Mouse (Mus musculus) forebrain, embryonic 11.5 days (tissue): ENCODE results near the gene Zfp78. TPM values are rescaled to one million over a fixed set of nuclear protein-coding genes. Genes with fewer than 3 reads are reported as not detected.

Source experiments
- ATAC-seq: fragments of 200-750 bp; cut with Nextera tagmentation; replicated peaks from 2 replicates; pipeline ENCODE4 v1.8.0; 2017; ENCODE audit warnings: moderate TSS enrichment; ENCODE audit not compliant: low FRiP score
- DNase-seq: peaks from one replicate; pipeline ENCODE4 v3.0.0-alpha.2; 2017; ENCODE audit warnings: low spot score
- H3K27ac ChIP-seq: fragments of 300-500 bp; sonication (generic); 2 replicates; pipeline ENCODE4 v1.5.1; 2014; ENCODE audit warnings: low read depth, low read length
- H3K27me3 ChIP-seq: fragments of 300-500 bp; sonication (generic); 2 replicates; pipeline ENCODE4 v1.6.1; 2014; ENCODE audit warnings: mild to moderate bottlenecking, low read length, mixed read lengths; ENCODE audit not compliant: control insufficient read depth, insufficient read depth
- H3K36me3 ChIP-seq: fragments of 300-500 bp; sonication (generic); 2 replicates; pipeline ENCODE4 v1.6.1; 2014; ENCODE audit warnings: mild to moderate bottlenecking, low read length, moderate library complexity, mixed read lengths; ENCODE audit not compliant: control insufficient read depth, insufficient read depth
- H3K4me1 ChIP-seq: fragments of 300-500 bp; sonication (generic); replicated peaks from 2 replicates; pipeline ENCODE4 v1.6.1; 2014; ENCODE audit warnings: low read length, mixed read lengths; ENCODE audit not compliant: control insufficient read depth, insufficient read depth
- H3K4me2 ChIP-seq: fragments of 300-500 bp; sonication (generic); 2 replicates; pipeline ENCODE4 v1.6.1; 2014; ENCODE audit warnings: low read depth, mild to moderate bottlenecking, low read length, moderate library complexity, mixed read lengths; ENCODE audit not compliant: severe bottlenecking
- H3K4me3 ChIP-seq: fragments of 300-500 bp; sonication (generic); 2 replicates; pipeline ENCODE4 v1.5.1; 2014; ENCODE audit warnings: low read depth, low read length
- H3K9ac ChIP-seq: fragments of 300-500 bp; sonication (generic); 2 replicates; pipeline ENCODE4 v1.6.1; 2014; ENCODE audit warnings: low read length
- H3K9me3 ChIP-seq: fragments of 300-500 bp; sonication (generic); 2 replicates; pipeline ENCODE4 v1.6.1; 2016; ENCODE audit warnings: low read length, mixed read lengths; ENCODE audit not compliant: control insufficient read depth
- WGBS: fragments of 180-500 bp; shearing (Covaris S2); extraction: QIAGEN DNeasy Blood & Tissue Kit; methylation state at CpG from one replicate; pipeline ENCODE4 v1.1.7; 2014; 5-methylcytosine and 5-hydroxymethylcytosine counted together
- polyA plus RNA-seq: library from polyadenylated mRNA; unstranded; fragments of >200 nt; fragmentation: Nextera tagmentation; extraction: Ambion mirVana; gene quantifications from 2 replicates; pipeline ENCODE4 v1.2.1, GENCODE M21; 2014

Zfp78 gene
- polyA plus RNA-seq, 1 experiment from 2014 or later: 1.9 TPM

- H3K4me2 ChIP-seq: no peak within 1 kb of the TSS
- no peak within 1 kb of the TSS for H3K4me3 ChIP-seq
- DNase-seq: peak; percentile 93
- ATAC-seq: peak; percentile 89
- 1% methylated on average over 17 of the region's 17 CpGs for WGBS
- H3K27ac ChIP-seq: no peak within 1 kb of the TSS
- H3K4me1 ChIP-seq: no peaks in the 10 kb centered on the region
- H3K9ac ChIP-seq: no peak within 1 kb of the TSS
- no peaks in the 10 kb centered on the region for H3K36me3 ChIP-seq
- H3K9me3 ChIP-seq: no peaks in the 10 kb centered on the region
- H3K27me3 ChIP-seq: no peaks in the 10 kb centered on the region
These were observed 47.0 kb downstream of the Zfp78 start, which contains the start of gene Gm20715 for GRCm38 (mm10) chr7:6410043-6410442. TSS of gene Gm20715 (plus strand) at chr7:6410277.

- Histone ChIP-seq H3K4me1 (no peaks in the 10 kb centered on the region), H3K4me2 (peak overlapping the region; percentile 37), H3K9me3 (no peaks in the 10 kb centered on the region), H3K27me3 (no peaks in the 10 kb centered on the region), H3K36me3 (no peaks in the 10 kb centered on the region), H3K27ac (no peak overlapping the region), H3K4me3 (no peak overlapping the region), H3K9ac (no peak overlapping the region)
- no peak for DNase-seq
- ATAC-seq: peak; percentile 55; the same call in 1 of the 2 replicates
- WGBS: 11% methylated on average over 19 of the region's 22 CpGs
These were observed 51.8 kb downstream of the Zfp78 start for GRCm38 (mm10) chr7:6414626-6415441.

- 12% methylated on average over 8 of the region's 8 CpGs for WGBS
- H3K4me3 ChIP-seq: no peak overlapping the region
- H3K4me1 ChIP-seq: no peaks in the 10 kb centered on the region
- no peaks in the 10 kb centered on the region for H3K36me3 ChIP-seq
- no peak overlapping the region for H3K27ac ChIP-seq
- H3K4me2 ChIP-seq: peak overlapping the region; percentile 37; the same call in 1 of the 2 replicates
- peak; percentile 15; the same call in 1 of the 2 replicates for ATAC-seq
- no peak overlapping the region for H3K9ac ChIP-seq
- H3K27me3 ChIP-seq: no peaks in the 10 kb centered on the region
- no peaks in the 10 kb centered on the region for H3K9me3 ChIP-seq
- DNase-seq: no peak
These were observed 52.3 kb downstream of the Zfp78 start for GRCm38 (mm10) chr7:6415442-6415787.

GRCm38 (mm10) chr7:6419894-6420293, 56.8 kb downstream of the Zfp78 start:
- H3K27me3 ChIP-seq: no peaks in the 10 kb centered on the region
- H3K9ac ChIP-seq: no peak overlapping the region
- ATAC-seq (no peak), DNase-seq (no peak)
- no peak overlapping the region for H3K4me3 ChIP-seq
- H3K9me3 ChIP-seq: no peaks in the 10 kb centered on the region
- no peaks in the 10 kb centered on the region for H3K4me1 ChIP-seq
- WGBS: 68% methylated on average over 6 of the region's 6 CpGs
- no peak overlapping the region for H3K27ac ChIP-seq
- H3K36me3 ChIP-seq: no peaks in the 10 kb centered on the region
- no peak overlapping the region for H3K4me2 ChIP-seq

GRCm38 (mm10) chr7:6429381-6429780, 66.3 kb downstream of the Zfp78 start:
- Histone ChIP-seq H3K27ac (no peak overlapping the region), H3K9ac (no peak overlapping the region), H3K4me3 (no peak overlapping the region), H3K4me1 (no peaks in the 10 kb centered on the region), H3K4me2 (no peak overlapping the region), H3K36me3 (no peaks in the 10 kb centered on the region), H3K27me3 (no peaks in the 10 kb centered on the region), H3K9me3 (no peaks in the 10 kb centered on the region; the same call in 1 of the 2 replicates)
- no peak for ATAC-seq
- WGBS: 83% methylated on average over 3 of the region's 3 CpGs
- DNase-seq: no peak

GRCm38 (mm10) chr7:6430342-6430741, 67.3 kb downstream of the Zfp78 start:
- Histone ChIP-seq H3K4me2 (no peak overlapping the region), H3K4me3 (no peak overlapping the region), H3K27ac (no peak overlapping the region), H3K9ac (no peak overlapping the region), H3K4me1 (no peaks in the 10 kb centered on the region; the same call in 1 of the 2 replicates), H3K27me3 (no peaks in the 10 kb centered on the region), H3K36me3 (no peaks in the 10 kb centered on the region), H3K9me3 (no peaks in the 10 kb centered on the region; the same call in 1 of the 2 replicates)
- DNase-seq: peak; percentile 68
- WGBS: 52% methylated on average over 2 of the region's 2 CpGs
- ATAC-seq: no peak

Other genes starting within 250 kb of the Zfp78 start
- gene Zfp787, start 207.3 kb upstream of the Zfp78 start, polyA plus RNA-seq: 11.2 and 12.3 TPM in 2 replicates
- 73.9 and 82.4 TPM in 2 replicates for gene Zfp444, start 191.1 kb upstream of the Zfp78 start, polyA plus RNA-seq
- gene Galp, start 166.2 kb upstream of the Zfp78 start, polyA plus RNA-seq: not detected in 2 replicates
- gene Zscan5b, start 141.0 kb upstream of the Zfp78 start, polyA plus RNA-seq: not detected in 2 replicates
- gene Epp13, start 110.6 kb upstream of the Zfp78 start, polyA plus RNA-seq: not detected in 2 replicates
- 10.7 and 10.9 TPM in 2 replicates for gene Zfp667, start 76.7 kb upstream of the Zfp78 start, polyA plus RNA-seq
- 5.9 and 6.6 TPM in 2 replicates for gene Zfp583, start 32.0 kb upstream of the Zfp78 start, polyA plus RNA-seq
- gene Gm3854, start 19.5 kb upstream of the Zfp78 start, polyA plus RNA-seq: 3.9 and 4.1 TPM in 2 replicates
- gene Zfp28, start 20.0 kb downstream of the Zfp78 start, polyA plus RNA-seq: 12.3 and 12.8 TPM in 2 replicates
- 0.55 and 0.99 TPM in 2 replicates for gene Smim17, start 35.4 kb downstream of the Zfp78 start, polyA plus RNA-seq
- gene Gm20715, start 47.0 kb downstream of the Zfp78 start, polyA plus RNA-seq: not detected in 2 replicates
- not detected in 2 replicates for gene Olfr1344, start 75.4 kb downstream of the Zfp78 start, polyA plus RNA-seq
- not detected in 2 replicates for gene Olfr1336, start 92.9 kb downstream of the Zfp78 start, polyA plus RNA-seq
- gene Olfr1346, start 103.8 kb downstream of the Zfp78 start, polyA plus RNA-seq: not detected in 2 replicates
- gene Olfr5, start 123.7 kb downstream of the Zfp78 start, polyA plus RNA-seq: not detected in 2 replicates
- not detected in 2 replicates for gene Olfr1347, start 136.5 kb downstream of the Zfp78 start, polyA plus RNA-seq
- gene Olfr1348, start 145.5 kb downstream of the Zfp78 start, polyA plus RNA-seq: not detected in 2 replicates
- not detected in 2 replicates for gene Olfr1349, start 159.7 kb downstream of the Zfp78 start, polyA plus RNA-seq
- not detected in 2 replicates for gene Olfr1350, start 201.6 kb downstream of the Zfp78 start, polyA plus RNA-seq